Mouse (Mus musculus) midbrain, embryonic 13.5 days (tissue): ENCODE results near the gene Crnkl1. TPM values are rescaled to one million over a fixed set of nuclear protein-coding genes. Genes with fewer than 3 reads are reported as not detected.

Experiments
- ATAC-seq: fragments of 200-750 bp; cut with Nextera tagmentation; 2 replicates; pipeline ENCODE4 v1.8.0; 2017; ENCODE audit warnings: mild to moderate bottlenecking, moderate TSS enrichment, moderate library complexity
- H3K27ac ChIP-seq: fragments of 300-500 bp; sonication (generic); 2 replicates; pipeline ENCODE4 v1.5.1; 2015; ENCODE audit warnings: inconsistent platforms, mild to moderate bottlenecking, moderate library complexity
- H3K27me3 ChIP-seq: fragments of 300-500 bp; sonication (generic); 2 replicates; pipeline ENCODE4 v1.6.1; 2015; ENCODE audit warnings: mild to moderate bottlenecking, inconsistent platforms
- H3K36me3 ChIP-seq: fragments of 300-500 bp; sonication (generic); 2 replicates; pipeline ENCODE4 v1.6.1; 2015; ENCODE audit warnings: mild to moderate bottlenecking, inconsistent platforms
- H3K4me1 ChIP-seq: fragments of 300-500 bp; sonication (generic); replicated peaks from 2 replicates; pipeline ENCODE4 v1.6.1; 2015; ENCODE audit warnings: inconsistent platforms
- H3K4me2 ChIP-seq: fragments of 300-500 bp; sonication (generic); replicated peaks from 2 replicates; pipeline ENCODE4 v1.6.1; 2015; ENCODE audit warnings: moderate library complexity, mild to moderate bottlenecking, inconsistent platforms
- H3K4me3 ChIP-seq: fragments of 300-500 bp; sonication (generic); replicated peaks from 2 replicates; pipeline ENCODE4 v1.5.1; 2015; ENCODE audit warnings: mild to moderate bottlenecking, inconsistent platforms
- H3K9ac ChIP-seq: fragments of 300-500 bp; sonication (generic); replicated peaks from 2 replicates; pipeline ENCODE4 v1.6.1; 2015; ENCODE audit warnings: mild to moderate bottlenecking, inconsistent platforms
- H3K9me3 ChIP-seq: fragments of 300-500 bp; sonication (generic); 2 replicates; pipeline ENCODE4 v1.6.1; 2016; ENCODE audit warnings: mild to moderate bottlenecking, inconsistent platforms
- WGBS: fragments of 180-500 bp; shearing (Covaris S2); methylation state at CpG from one replicate; pipeline ENCODE4 v1.1.7; 2015; 5-methylcytosine and 5-hydroxymethylcytosine counted together
- polyA plus RNA-seq: library from polyadenylated mRNA; unstranded; fragments of >200 nt; fragmentation: Nextera tagmentation; extraction: Ambion mirVana; gene quantifications from 2 replicates; pipeline ENCODE4 v1.2.1, GENCODE M21; 2015

Crnkl1 gene
- polyA plus RNA-seq, 1 experiment from 2014 or later, result 35.6 TPM

GRCm38 (mm10) chr2:145884913-145885785, 49.7 kb downstream of the Crnkl1 start:
- no peak for ATAC-seq
- no peaks in the 10 kb centered on the region for H3K27me3 ChIP-seq
- WGBS, result 83% methylated on average over 14 of the region's 14 CpGs
- no peaks in the 10 kb centered on the region for H3K9me3 ChIP-seq
- 0 out of 2 replicates have a peak, but pooled peaks cover 4% of the 10 kb centered on the region for H3K4me1 ChIP-seq
- H3K36me3 ChIP-seq, result peaks cover 17% of the 10 kb centered on the region
- no peak overlapping the region for H3K4me3 ChIP-seq
- H3K9ac ChIP-seq, result no peak overlapping the region
- H3K4me2 ChIP-seq, result no peak overlapping the region
- H3K27ac ChIP-seq, result no peak overlapping the region

- H3K4me3 ChIP-seq, result no peak overlapping the region
- H3K36me3 ChIP-seq, result peaks cover 22% of the 10 kb centered on the region
- no peaks in the 10 kb centered on the region for H3K9me3 ChIP-seq
- ATAC-seq, result no peak
- H3K4me2 ChIP-seq, result no peak overlapping the region
- 0 out of 2 replicates have a peak, but pooled peaks cover 4% of the 10 kb centered on the region for H3K4me1 ChIP-seq
- 0 out of 2 replicates have a peak overlapping the region, but pooled peaks have one; percentile 17 for H3K27ac ChIP-seq
- no peaks in the 10 kb centered on the region for H3K27me3 ChIP-seq
- no peak overlapping the region for H3K9ac ChIP-seq
- WGBS, result 44% methylated on average over 17 of the region's 17 CpGs
Observed at GRCm38 (mm10) chr2:145884036-145884912, 50.5 kb downstream of the Crnkl1 start.

- no peaks in the 10 kb centered on the region for H3K9me3 ChIP-seq
- H3K27me3 ChIP-seq, result no peaks in the 10 kb centered on the region
- no peak overlapping the region for H3K4me2 ChIP-seq
- no peak overlapping the region for H3K27ac ChIP-seq
- no peak for ATAC-seq
- no peak overlapping the region for H3K4me3 ChIP-seq
- H3K9ac ChIP-seq, result no peak overlapping the region
- 0 out of 2 replicates have a peak, but pooled peaks cover 4% of the 10 kb centered on the region for H3K4me1 ChIP-seq
- H3K36me3 ChIP-seq, result peaks cover 29% of the 10 kb centered on the region
- 20% methylated on average over 2 of the region's 2 CpGs for WGBS
Observed at GRCm38 (mm10) chr2:145882398-145882797, 52.4 kb downstream of the Crnkl1 start.

GRCm38 (mm10) chr2:145881932-145882331, 52.9 kb downstream of the Crnkl1 start:
- H3K27ac ChIP-seq, result no peak overlapping the region
- 0 out of 2 replicates have a peak, but pooled peaks cover 4% of the 10 kb centered on the region for H3K4me1 ChIP-seq
- no peak overlapping the region for H3K4me3 ChIP-seq
- H3K27me3 ChIP-seq, result no peaks in the 10 kb centered on the region
- WGBS, result 89% methylated on average over 5 of the region's 5 CpGs
- H3K36me3 ChIP-seq, result peaks cover 29% of the 10 kb centered on the region
- H3K9ac ChIP-seq, result no peak overlapping the region
- H3K4me2 ChIP-seq, result no peak overlapping the region
- ATAC-seq, result no peak
- H3K9me3 ChIP-seq, result no peaks in the 10 kb centered on the region

GRCm38 (mm10) chr2:145880887-145881747, 53.7 kb downstream of the Crnkl1 start:
- H3K4me1 ChIP-seq, result 0 out of 2 replicates have a peak, but pooled peaks cover 4% of the 10 kb centered on the region
- WGBS, result 81% methylated on average over 11 of the region's 11 CpGs

GRCm38 (mm10) chr2:145877191-145877590, 57.6 kb downstream of the Crnkl1 start:
- Histone ChIP-seq H3K4me2 (no peak overlapping the region), H3K27ac (no peak overlapping the region), H3K9ac (no peak overlapping the region), H3K9me3 (no peaks in the 10 kb centered on the region), H3K36me3 (peaks cover 20% of the 10 kb centered on the region), H3K4me3 (no peak overlapping the region), H3K27me3 (no peaks in the 10 kb centered on the region), H3K4me1 (no peaks in the 10 kb centered on the region)
- 93% methylated on average over 3 of the region's 3 CpGs for WGBS
- ATAC-seq, result no peak

More at GRCm38 (mm10) chr2:145880887-145881747, 53.7 kb downstream of the Crnkl1 start:
- Histone ChIP-seq H3K9ac (no peak overlapping the region), H3K4me2 (no peak overlapping the region), H3K27me3 (no peaks in the 10 kb centered on the region), H3K27ac (no peak overlapping the region), H3K4me3 (no peak overlapping the region), H3K9me3 (no peaks in the 10 kb centered on the region), H3K36me3 (peaks cover 29% of the 10 kb centered on the region)
- ATAC-seq, result no peak

- H3K27me3 ChIP-seq, result no peaks in the 10 kb centered on the region
- no peak for ATAC-seq
- 78% methylated on average over 3 of the region's 3 CpGs for WGBS
- no peaks in the 10 kb centered on the region for H3K4me1 ChIP-seq
- no peak overlapping the region for H3K4me2 ChIP-seq
- no peak overlapping the region for H3K4me3 ChIP-seq
- H3K9ac ChIP-seq, result no peak overlapping the region
- no peak overlapping the region for H3K27ac ChIP-seq
- no peaks in the 10 kb centered on the region for H3K9me3 ChIP-seq
- H3K36me3 ChIP-seq, result peaks cover 11% of the 10 kb centered on the region
Observed at GRCm38 (mm10) chr2:145874879-145875482, 59.8 kb downstream of the Crnkl1 start.

GRCm38 (mm10) chr2:145873953-145874352, 60.9 kb downstream of the Crnkl1 start:
- Histone ChIP-seq H3K9me3 (no peaks in the 10 kb centered on the region), H3K36me3 (peaks cover 4% of the 10 kb centered on the region), H3K27ac (no peak overlapping the region), H3K4me3 (no peak overlapping the region), H3K9ac (no peak overlapping the region), H3K4me1 (no peaks in the 10 kb centered on the region), H3K27me3 (no peaks in the 10 kb centered on the region), H3K4me2 (no peak overlapping the region)
- ATAC-seq, result no peak
- WGBS, result 70% methylated on average over 1 of the region's 1 CpGs

GRCm38 (mm10) chr2:145872099-145872498, 62.7 kb downstream of the Crnkl1 start:
- Histone ChIP-seq H3K27ac (no peak overlapping the region), H3K36me3 (no peaks in the 10 kb centered on the region), H3K9me3 (no peaks in the 10 kb centered on the region), H3K4me3 (no peak overlapping the region), H3K27me3 (no peaks in the 10 kb centered on the region), H3K9ac (no peak overlapping the region), H3K4me2 (no peak overlapping the region), H3K4me1 (no peaks in the 10 kb centered on the region)
- 83% methylated on average over 1 of the region's 1 CpGs for WGBS
- no peak for ATAC-seq

GRCm38 (mm10) chr2:145871308-145871707, 63.5 kb downstream of the Crnkl1 start:
- no peaks in the 10 kb centered on the region for H3K9me3 ChIP-seq
- H3K4me2 ChIP-seq, result no peak overlapping the region
- 71% methylated on average over 4 of the region's 4 CpGs for WGBS
- no peaks in the 10 kb centered on the region for H3K4me1 ChIP-seq
- no peak overlapping the region for H3K27ac ChIP-seq
- no peaks in the 10 kb centered on the region for H3K27me3 ChIP-seq
- no peak overlapping the region for H3K4me3 ChIP-seq
- ATAC-seq, result no peak
- H3K9ac ChIP-seq, result no peak overlapping the region
- H3K36me3 ChIP-seq, result no peaks in the 10 kb centered on the region
